Mouse (Mus musculus): ENCODE measurements at regions not wholly inside any gene's neighbourhood (a gene's known extent, or its start where the extent isn't known, plus 50 kb on each side); places are given as distances from the start of the nearest gene placed in this dataset.

- DNase-seq (ENCODE audit: inconsistent age in 2 of 2, low spot score in 1 of 2): no peak
These were observed 225.9 kb upstream of the Arrdc4 start for GRCm38 (mm10) chr7:68974761-68975579.

GRCm38 (mm10) chr7:68945886-68946863 is 197.1 kb upstream of the Arrdc4 start:
- no peak for DNase-seq (ENCODE audit: inconsistent age in 2 of 2, low spot score in 1 of 2)

- DNase-seq (ENCODE audit: inconsistent age in 2 of 2, low spot score in 1 of 2): no peak
These were observed 181.7 kb upstream of the Arrdc4 start for GRCm38 (mm10) chr7:68930627-68931334.

- DNase-seq (ENCODE audit: inconsistent age in 2 of 2, low spot score in 1 of 2): no peak
These were observed 180.6 kb upstream of the Arrdc4 start for GRCm38 (mm10) chr7:68929669-68930068.

GRCm38 (mm10) chr7:68925640-68926039 is 176.6 kb upstream of the Arrdc4 start:
- DNase-seq (ENCODE audit: inconsistent age in 2 of 2, low spot score in 1 of 2): no peak

GRCm38 (mm10) chr7:68918632-68919435 is 169.8 kb upstream of the Arrdc4 start:
- no peak for DNase-seq (ENCODE audit: inconsistent age in 2 of 2, low spot score in 1 of 2)

GRCm38 (mm10) chr7:68917876-68918200 is 168.8 kb upstream of the Arrdc4 start:
- no peak for DNase-seq (ENCODE audit: inconsistent age in 2 of 2, low spot score in 1 of 2)

GRCm38 (mm10) chr7:68917137-68917875 is 168.3 kb upstream of the Arrdc4 start:
- DNase-seq (ENCODE audit: inconsistent age in 2 of 2, low spot score in 1 of 2): peak; percentile 4 to 43

- no peak for DNase-seq (ENCODE audit: inconsistent age in 2 of 2, low spot score in 1 of 2)
These were observed 166.9 kb upstream of the Arrdc4 start for GRCm38 (mm10) chr7:68915976-68916375.

- no peak for DNase-seq (ENCODE audit: inconsistent age in 2 of 2, low spot score in 1 of 2)
These were observed 165.3 kb upstream of the Arrdc4 start for GRCm38 (mm10) chr7:68914344-68914743.

GRCm38 (mm10) chr7:68911989-68912655 is 163.1 kb upstream of the Arrdc4 start:
- DNase-seq (ENCODE audit: inconsistent age in 2 of 2, low spot score in 1 of 2): no peak

- DNase-seq (ENCODE audit: inconsistent age in 2 of 2, low spot score in 1 of 2): no peak
These were observed 162.5 kb upstream of the Arrdc4 start for GRCm38 (mm10) chr7:68911562-68911961.

GRCm38 (mm10) chr7:68909694-68910093 is 160.7 kb upstream of the Arrdc4 start:
- DNase-seq (ENCODE audit: inconsistent age in 2 of 2, low spot score in 1 of 2): no peak

- DNase-seq (ENCODE audit: inconsistent age in 2 of 2, low spot score in 1 of 2): no peak
These were observed 159.4 kb upstream of the Arrdc4 start for GRCm38 (mm10) chr7:68908401-68908834.

- DNase-seq (ENCODE audit: inconsistent age in 2 of 2, low spot score in 1 of 2): no peak
These were observed 158.8 kb upstream of the Arrdc4 start for GRCm38 (mm10) chr7:68907867-68908266.

- no peak for DNase-seq (ENCODE audit: inconsistent age in 2 of 2, low spot score in 1 of 2)
These were observed 157.8 kb upstream of the Arrdc4 start for GRCm38 (mm10) chr7:68906771-68907395.

- no peak for DNase-seq (ENCODE audit: inconsistent age in 2 of 2, low spot score in 1 of 2)
These were observed 156.8 kb upstream of the Arrdc4 start for GRCm38 (mm10) chr7:68905793-68906192.

- DNase-seq (ENCODE audit: inconsistent age in 2 of 2, low spot score in 1 of 2): no peak
These were observed 137.1 kb upstream of the Arrdc4 start for GRCm38 (mm10) chr7:68886173-68886572.

GRCm38 (mm10) chr7:68873008-68873407 is 124.0 kb upstream of the Arrdc4 start:
- no peak for DNase-seq (ENCODE audit: inconsistent age in 2 of 2, low spot score in 1 of 2)
